Mouse (Mus musculus) ES-Bruce4 (cell line): Measurements from ENCODE around the gene Popdc2. TPM values are rescaled to one million over a fixed set of nuclear protein-coding genes. Genes with fewer than 3 reads are reported as not detected.

Source experiments
- H3K27ac ChIP-seq: 2 replicates; pipeline ENCODE4 v1.5.1; 2012; ENCODE audit warnings: low read length, inconsistent platforms; ENCODE audit not compliant: insufficient read depth
- H3K27me3 ChIP-seq: 2 replicates; pipeline ENCODE4 v1.6.1; 2012; ENCODE audit warnings: mild to moderate bottlenecking, low read length, inconsistent platforms; ENCODE audit not compliant: control insufficient read depth, poor library complexity, insufficient read depth, severe bottlenecking
- H3K36me3 ChIP-seq: 2 replicates; pipeline ENCODE4 v1.6.1; 2012; ENCODE audit warnings: inconsistent platforms, mild to moderate bottlenecking, low read length, moderate library complexity; ENCODE audit not compliant: control insufficient read depth, poor library complexity, insufficient read depth, severe bottlenecking
- H3K4me1 ChIP-seq: one replicate; pipeline ENCODE4 v1.8.1; 2011; ENCODE audit warnings: low read length; ENCODE audit not compliant: control insufficient read depth, insufficient read depth
- H3K4me3 ChIP-seq: 2 replicates; pipeline ENCODE4 v1.5.1; 2011; ENCODE audit warnings: low read depth, mild to moderate bottlenecking, low read length
- H3K9ac ChIP-seq: 2 replicates; pipeline ENCODE4 v1.6.1; 2012; ENCODE audit warnings: low read depth, mild to moderate bottlenecking, inconsistent platforms; ENCODE audit not compliant: poor library complexity, severe bottlenecking
- H3K9me3 ChIP-seq: replicated peaks from 2 replicates; pipeline ENCODE4 v1.6.1; 2012; ENCODE audit warnings: mild to moderate bottlenecking, low read length, inconsistent platforms; ENCODE audit not compliant: control insufficient read depth, poor library complexity, insufficient read depth, severe bottlenecking
- CTCF ChIP-seq: IDR thresholded peaks from one replicate; pipeline ENCODE4 v1.8.1; 2011; ENCODE audit warnings: low read depth, low read length
- EP300 ChIP-seq: IDR thresholded peaks from 2 replicates; pipeline ENCODE4 v1.6.1; 2011; ENCODE audit warnings: low read depth, low read length; ENCODE audit not compliant: insufficient read depth
- POLR2A ChIP-seq: IDR thresholded peaks from one replicate; pipeline ENCODE4 v1.8.1; 2011; ENCODE audit warnings: low read length; ENCODE audit not compliant: insufficient read depth
- polyA plus RNA-seq: library from polyadenylated mRNA; stranded (reverse); fragments of >200 nt; gene quantifications from 2 replicates; pipeline ENCODE4 v1.2.4, GENCODE M21; 2011; ENCODE audit warnings: low read depth; ENCODE audit not compliant: missing spikeins, insufficient read depth, insufficient read length

Popdc2 gene
- polyA plus RNA-seq, 1 experiment: not detected

- Histone ChIP-seq H3K4me3 (peak within 1 kb of the TSS; percentile 99), H3K9me3 (no peaks in the 10 kb centered on the region), H3K27ac (peak within 1 kb of the TSS; percentile 51; the same call in 1 of the 2 replicates), H3K27me3 (no peaks in the 10 kb centered on the region), H3K4me1 (no peaks in the 10 kb centered on the region), H3K36me3 (peaks cover 23% of the 10 kb centered on the region), H3K9ac (peak within 1 kb of the TSS; percentile 65)
- TF ChIP-seq EP300 (0 out of 2 replicates have a peak, but pooled peaks have one; percentile 22), POLR2A (peak; percentile 60), CTCF (no peak)
Measured at GRCm38 (mm10) chr16:38346529-38347325, 15.3 kb upstream of the Popdc2 start, which contains the start of the genes Cox17 and Gm21987. Gene Cox17, plus strand, starts transcription at chr16:38346991. Gene Gm21987, plus strand, starts transcription at chr16:38347040.

- Histone ChIP-seq H3K4me1 (no peaks in the 10 kb centered on the region), H3K27me3 (no peaks in the 10 kb centered on the region), H3K27ac (no peak overlapping the region), H3K36me3 (peaks cover 28% of the 10 kb centered on the region), H3K9ac (peak overlapping the region; percentile 65), H3K9me3 (no peaks in the 10 kb centered on the region), H3K4me3 (peak overlapping the region; percentile 99)
- TF ChIP-seq EP300: no peak
- no peak for TF ChIP-seq CTCF
- no peak for TF ChIP-seq POLR2A
Measured at GRCm38 (mm10) chr16:38347588-38347987, 14.4 kb upstream of the Popdc2 start.

GRCm38 (mm10) chr16:38348217-38348761 is 13.7 kb upstream of the Popdc2 start:
- TF ChIP-seq EP300 (no peak), POLR2A (no peak), CTCF (no peak)
- Histone ChIP-seq H3K4me1 (no peaks in the 10 kb centered on the region), H3K4me3 (no peak overlapping the region), H3K36me3 (peaks cover 28% of the 10 kb centered on the region), H3K9me3 (no peaks in the 10 kb centered on the region), H3K27me3 (no peaks in the 10 kb centered on the region), H3K9ac (no peak overlapping the region; the same call in 1 of the 2 replicates), H3K27ac (no peak overlapping the region)

GRCm38 (mm10) chr16:38349881-38350280 is 12.1 kb upstream of the Popdc2 start:
- Histone ChIP-seq H3K36me3 (peaks cover 30% of the 10 kb centered on the region), H3K4me1 (no peaks in the 10 kb centered on the region), H3K27ac (no peak overlapping the region), H3K27me3 (no peaks in the 10 kb centered on the region), H3K4me3 (no peak overlapping the region), H3K9ac (no peak overlapping the region), H3K9me3 (no peaks in the 10 kb centered on the region)
- TF ChIP-seq EP300 (no peak), CTCF (no peak), POLR2A (no peak)

- Histone ChIP-seq H3K36me3 (peaks cover 30% of the 10 kb centered on the region), H3K4me3 (no peak overlapping the region), H3K9me3 (no peaks in the 10 kb centered on the region), H3K27ac (no peak overlapping the region), H3K4me1 (no peaks in the 10 kb centered on the region), H3K9ac (no peak overlapping the region), H3K27me3 (no peaks in the 10 kb centered on the region)
- TF ChIP-seq EP300 (no peak), CTCF (no peak), POLR2A (no peak)
Measured at GRCm38 (mm10) chr16:38350361-38350855, 11.6 kb upstream of the Popdc2 start.

GRCm38 (mm10) chr16:38350939-38351338 is 11.1 kb upstream of the Popdc2 start:
- Histone ChIP-seq H3K9me3 (no peaks in the 10 kb centered on the region), H3K27me3 (no peaks in the 10 kb centered on the region), H3K4me1 (no peaks in the 10 kb centered on the region), H3K36me3 (peaks cover 30% of the 10 kb centered on the region), H3K27ac (no peak overlapping the region), H3K4me3 (no peak overlapping the region), H3K9ac (no peak overlapping the region)
- TF ChIP-seq CTCF: no peak
- TF ChIP-seq POLR2A: no peak
- no peak for TF ChIP-seq EP300
